Mouse (Mus musculus) ES-E14 (cell line): ENCODE data around the gene Ciz1. TPM values are rescaled to one million over a fixed set of nuclear protein-coding genes. Genes with fewer than 3 reads are reported as not detected.

ENCODE experiments used
- DNase-seq: peaks from one replicate; pipeline ENCODE4 v3.0.0-alpha.2; 2013; ENCODE audit warnings: low read depth, low spot score
- H3K27ac ChIP-seq: 2 replicates; pipeline ENCODE4 v1.5.1; 2012; ENCODE audit warnings: low read depth, mild to moderate bottlenecking, low read length, moderate library complexity, mixed read lengths; ENCODE audit not compliant: poor library complexity, insufficient read depth, severe bottlenecking
- H3K36me3 ChIP-seq: 2 replicates; pipeline ENCODE4 v1.6.1; 2012; ENCODE audit warnings: mild to moderate bottlenecking, low read length, moderate library complexity, mixed read lengths; ENCODE audit not compliant: control insufficient read depth, poor library complexity, insufficient read depth, severe bottlenecking
- H3K4me1 ChIP-seq, 2 experiments: fragments of 150-350 bp in 1 of 2; sonication (generic) in 1 of 2; 2 replicates each; pipeline ENCODE4 v1.6.1; 2012; ENCODE audit warnings: low read length in 2 of 2, mild to moderate bottlenecking in 1 of 2, mixed read lengths in 1 of 2; ENCODE audit not compliant: control insufficient read depth in 2 of 2, insufficient read depth in 2 of 2, poor library complexity in 1 of 2
- H3K4me3 ChIP-seq, 2 experiments: fragments of 150-350 bp in 1 of 2; sonication (generic) in 1 of 2; 2 replicates each; pipeline ENCODE4 v1.5.1; 2012; ENCODE audit warnings: low read length in 2 of 2, low read depth in 1 of 2, mild to moderate bottlenecking in 1 of 2, mixed read lengths in 1 of 2; ENCODE audit not compliant: insufficient read depth in 1 of 2, poor library complexity in 1 of 2, severe bottlenecking in 1 of 2
- H3K9ac ChIP-seq: 2 replicates; pipeline ENCODE4 v1.6.1; 2012; ENCODE audit warnings: low read depth, mild to moderate bottlenecking, low read length, mixed read lengths; ENCODE audit not compliant: poor library complexity, insufficient read depth, severe bottlenecking
- H3K9me3 ChIP-seq: fragments of 150-350 bp; sonication (generic); 2 replicates; pipeline ENCODE4 v1.6.1; 2012; ENCODE audit warnings: low read depth, mild to moderate bottlenecking, low read length; ENCODE audit not compliant: control insufficient read depth, insufficient read depth
- CHD2 ChIP-seq: IDR thresholded peaks from 2 replicates; pipeline ENCODE4 v1.6.1; 2014; ENCODE audit warnings: mild to moderate bottlenecking, low read depth, low read length, inconsistent platforms
- HCFC1 ChIP-seq: IDR thresholded peaks from 2 replicates; pipeline ENCODE4 v1.6.1; 2012; ENCODE audit warnings: low read length, inconsistent platforms, borderline replicate concordance; ENCODE audit not compliant: insufficient read depth
- MAFK ChIP-seq: IDR thresholded peaks from 2 replicates; pipeline ENCODE4 v1.6.1; 2014; ENCODE audit warnings: mild to moderate bottlenecking, low read depth, low read length, inconsistent platforms; ENCODE audit not compliant: insufficient read depth
- ZC3H11A ChIP-seq: IDR thresholded peaks from 2 replicates; pipeline ENCODE4 v1.6.1; 2012; ENCODE audit warnings: low read depth, mild to moderate bottlenecking, inconsistent platforms, low read length, borderline replicate concordance
- ZNF384 ChIP-seq: IDR thresholded peaks from 2 replicates; pipeline ENCODE4 v1.6.1; 2012; ENCODE audit warnings: low read depth, low read length, inconsistent platforms
- in situ Hi-C, 2 experiments: fragments of 600-800 bp; cut with MboI; formaldehyde crosslinking; loops; one replicate each; pipeline ENCODE4 v1.15.1; 2025; ENCODE audit warnings: low sequenced_read_pairs in 2 of 2, inconsistent platforms in 1 of 2; ENCODE audit not compliant: unreplicated experiment in 2 of 2
- total RNA-seq: library from RNA; depleted of rRNA; stranded (reverse); fragments of 300-350 nt; gene quantifications from 2 replicates; pipeline ENCODE4 v1.2.3, GENCODE M21; 2012

Gene Ciz1
- total RNA-seq, 1 experiment, result 13.6 TPM

- no peak for TF ChIP-seq CHD2
- TF ChIP-seq ZNF384, result no peak
- TF ChIP-seq MAFK, result no peak
- no peak for TF ChIP-seq HCFC1
- TF ChIP-seq ZC3H11A, result no peak
- Histone ChIP-seq H3K9ac (no peak overlapping the region), H3K4me3 (no peak overlapping the region), H3K9me3 (no peaks in the 10 kb centered on the region), H3K36me3 (no peaks in the 10 kb centered on the region), H3K4me1 (peaks cover 0 to 15% of the 10 kb centered on the region in 2 experiments; a peak in 2 of 4 replicates), H3K27ac (no peak overlapping the region)
- DNase-seq, result no peak
- in situ Hi-C loops, result no loop called here
Observed at GRCm38 (mm10) chr2:32344598-32345321, 7.4 kb upstream of the Ciz1 start.

GRCm38 (mm10) chr2:32347019-32347418, 5.1 kb upstream of the Ciz1 start:
- no peaks in the 10 kb centered on the region for H3K36me3 ChIP-seq

GRCm38 (mm10) chr2:32348311-32348710, 3.8 kb upstream of the Ciz1 start:
- TF ChIP-seq ZNF384 (no peak), MAFK (no peak), CHD2 (no peak), ZC3H11A (no peak), HCFC1 (no peak)
- in situ Hi-C loops, result no loop called here
- no peak for DNase-seq
- Histone ChIP-seq H3K4me3 (no peak overlapping the region), H3K9ac (no peak overlapping the region), H3K4me1 (peaks cover 6 to 40% of the 10 kb centered on the region in 2 experiments; a peak in 3 of 4 replicates), H3K9me3 (no peaks in the 10 kb centered on the region), H3K27ac (no peak overlapping the region), H3K36me3 (no peaks in the 10 kb centered on the region)

More at GRCm38 (mm10) chr2:32347019-32347418, 5.1 kb upstream of the Ciz1 start:
- in situ Hi-C loops, result no loop called here
- TF ChIP-seq HCFC1, result no peak
- TF ChIP-seq MAFK, result no peak
- no peak for TF ChIP-seq ZNF384
- no peak for TF ChIP-seq ZC3H11A
- no peak for TF ChIP-seq CHD2
- Histone ChIP-seq H3K9me3 (no peaks in the 10 kb centered on the region), H3K4me1 (peaks cover 6 to 35% of the 10 kb centered on the region in 2 experiments; a peak in 3 of 4 replicates), H3K9ac (no peak overlapping the region), H3K27ac (no peak overlapping the region), H3K4me3 (no peak overlapping the region)
- no peak for DNase-seq

- Histone ChIP-seq H3K4me1 (peaks cover 6 to 40% of the 10 kb centered on the region in 2 experiments; a peak in 3 of 4 replicates), H3K9ac (no peak overlapping the region)
- in situ Hi-C loops, result no loop called here
Observed at GRCm38 (mm10) chr2:32349625-32350255, 2.4 kb upstream of the Ciz1 start.

More at GRCm38 (mm10) chr2:32349625-32350255, 2.4 kb upstream of the Ciz1 start:
- no peaks in the 10 kb centered on the region for H3K9me3 ChIP-seq
- H3K27ac ChIP-seq, result no peak overlapping the region
- TF ChIP-seq ZC3H11A (no peak), MAFK (no peak), HCFC1 (no peak), CHD2 (no peak), ZNF384 (no peak)
- no peaks in the 10 kb centered on the region for H3K36me3 ChIP-seq
- no peak overlapping the region for H3K4me3 ChIP-seq
- no peak for DNase-seq
